Mouse (Mus musculus): Measurements from ENCODE around the gene Wfdc3. TPM values are rescaled to one million over a fixed set of nuclear protein-coding genes. Genes with fewer than 3 reads are reported as not detected.
"Not testable (repeated sequence)": the region's sequence is repeated elsewhere in the genome, so short reads cannot be mapped to it uniquely, and the experiment has no call there.

Wfdc3 gene
- polyA plus RNA-seq, 1 experiment, result not detected

GRCm38 (mm10) chr2:164723276-164723675 is 22.5 kb downstream of the Wfdc3 start:
- TF ChIP-seq CTCF (IDR thresholded peaks at IDR 0.05; ENCODE audit: low read depth, low read length) (no peak), POLR2A (IDR thresholded peaks at IDR 0.05; ENCODE audit: borderline replicate concordance, low read depth, low read length) (no peak)

GRCm38 (mm10) chr2:164716194-164716786 is 29.4 kb downstream of the Wfdc3 start:
- H3K27ac ChIP-seq (ENCODE audit: insufficient read depth, low read depth, low read length); H3K4me1 ChIP-seq (ENCODE audit: control insufficient read depth, insufficient read depth, low read length); H3K4me3 ChIP-seq (ENCODE audit: insufficient read depth, low read length): not testable (repeated sequence)

More at GRCm38 (mm10) chr2:164723276-164723675, 22.5 kb downstream of the Wfdc3 start:
- H3K27ac ChIP-seq (ENCODE audit: insufficient read depth, low read depth, low read length), result no peak overlapping the region
- no peak overlapping the region for H3K4me3 ChIP-seq (ENCODE audit: insufficient read depth, low read length)
- no peaks in the 10 kb centered on the region for H3K4me1 ChIP-seq (ENCODE audit: control insufficient read depth, insufficient read depth, low read length)

GRCm38 (mm10) chr2:164715005-164715404 is 30.7 kb downstream of the Wfdc3 start, which contains the start of gene Spint5:
Gene Spint5, plus strand, starts transcription at chr2:164715305.
- Histone ChIP-seq H3K27ac (ENCODE audit: insufficient read depth, low read depth, low read length) (no peak within 1 kb of the TSS), H3K4me1 (ENCODE audit: control insufficient read depth, insufficient read depth, low read length) (no peaks in the 10 kb centered on the region), H3K4me3 (ENCODE audit: insufficient read depth, low read length) (no peak within 1 kb of the TSS)
- no peak for TF ChIP-seq CTCF (IDR thresholded peaks at IDR 0.05; ENCODE audit: low read depth, low read length)
- no peak for TF ChIP-seq POLR2A (IDR thresholded peaks at IDR 0.05; ENCODE audit: borderline replicate concordance, low read depth, low read length)

GRCm38 (mm10) chr2:164705991-164706390 is 39.7 kb downstream of the Wfdc3 start:
- no peak for TF ChIP-seq CTCF (IDR thresholded peaks at IDR 0.05; ENCODE audit: low read depth, low read length)
- no peak for TF ChIP-seq POLR2A (IDR thresholded peaks at IDR 0.05; ENCODE audit: borderline replicate concordance, low read depth, low read length)
- H3K4me3 ChIP-seq (ENCODE audit: insufficient read depth, low read length), result no peak overlapping the region
- no peaks in the 10 kb centered on the region for H3K4me1 ChIP-seq (ENCODE audit: control insufficient read depth, insufficient read depth, low read length)
- H3K27ac ChIP-seq (ENCODE audit: insufficient read depth, low read depth, low read length), result no peak overlapping the region

- TF ChIP-seq POLR2A (IDR thresholded peaks at IDR 0.05; ENCODE audit: borderline replicate concordance, low read depth, low read length) (no peak), CTCF (IDR thresholded peaks at IDR 0.05; ENCODE audit: low read depth, low read length) (no peak)
- H3K4me1 ChIP-seq (ENCODE audit: control insufficient read depth, insufficient read depth, low read length), result no peaks in the 10 kb centered on the region
- H3K27ac ChIP-seq (ENCODE audit: insufficient read depth, low read depth, low read length), result no peak overlapping the region
- H3K4me3 ChIP-seq (ENCODE audit: insufficient read depth, low read length), result no peak overlapping the region
Measured at GRCm38 (mm10) chr2:164705328-164705727, 40.4 kb downstream of the Wfdc3 start.

GRCm38 (mm10) chr2:164704235-164704634 is 41.5 kb downstream of the Wfdc3 start:
- H3K4me1 ChIP-seq (ENCODE audit: control insufficient read depth, insufficient read depth, low read length), result no peaks in the 10 kb centered on the region
- TF ChIP-seq POLR2A (IDR thresholded peaks at IDR 0.05; ENCODE audit: borderline replicate concordance, low read depth, low read length) (no peak), CTCF (IDR thresholded peaks at IDR 0.05; ENCODE audit: low read depth, low read length) (no peak)
- no peak overlapping the region for H3K4me3 ChIP-seq (ENCODE audit: insufficient read depth, low read length)
- H3K27ac ChIP-seq (ENCODE audit: insufficient read depth, low read depth, low read length), result no peak overlapping the region

GRCm38 (mm10) chr2:164701761-164702160 is 44.0 kb downstream of the Wfdc3 start:
- Histone ChIP-seq H3K27ac (ENCODE audit: insufficient read depth, low read depth, low read length) (no peak overlapping the region), H3K4me1 (ENCODE audit: control insufficient read depth, insufficient read depth, low read length) (no peaks in the 10 kb centered on the region), H3K4me3 (ENCODE audit: insufficient read depth, low read length) (no peak overlapping the region)
- no peak for TF ChIP-seq CTCF (IDR thresholded peaks at IDR 0.05; ENCODE audit: low read depth, low read length)
- TF ChIP-seq POLR2A (IDR thresholded peaks at IDR 0.05; ENCODE audit: borderline replicate concordance, low read depth, low read length), result no peak

GRCm38 (mm10) chr2:164700959-164701358 is 44.8 kb downstream of the Wfdc3 start:
- TF ChIP-seq POLR2A (IDR thresholded peaks at IDR 0.05; ENCODE audit: borderline replicate concordance, low read depth, low read length) (no peak), CTCF (IDR thresholded peaks at IDR 0.05; ENCODE audit: low read depth, low read length) (no peak)
- H3K27ac ChIP-seq (ENCODE audit: insufficient read depth, low read depth, low read length), result no peak overlapping the region
- H3K4me1 ChIP-seq (ENCODE audit: control insufficient read depth, insufficient read depth, low read length), result no peaks in the 10 kb centered on the region
- no peak overlapping the region for H3K4me3 ChIP-seq (ENCODE audit: insufficient read depth, low read length)

- TF ChIP-seq POLR2A (IDR thresholded peaks at IDR 0.05; ENCODE audit: borderline replicate concordance, low read depth, low read length), result no peak
- no peak for TF ChIP-seq CTCF (IDR thresholded peaks at IDR 0.05; ENCODE audit: low read depth, low read length)
- Histone ChIP-seq H3K4me3 (ENCODE audit: insufficient read depth, low read length) (no peak within 1 kb of the TSS), H3K4me1 (ENCODE audit: control insufficient read depth, insufficient read depth, low read length) (no peaks in the 10 kb centered on the region), H3K27ac (ENCODE audit: insufficient read depth, low read depth, low read length) (no peak within 1 kb of the TSS)
Measured at GRCm38 (mm10) chr2:164698201-164698600, 47.5 kb downstream of the Wfdc3 start, which contains the start of gene Spint4. Gene Spint4, plus strand, starts transcription at chr2:164698501.

GRCm38 (mm10) chr2:164684807-164685206 is 60.9 kb downstream of the Wfdc3 start, which contains the start of gene Wfdc13:
Gene Wfdc13, plus strand, starts transcription at chr2:164685107.
- Histone ChIP-seq H3K27ac (ENCODE audit: insufficient read depth, low read depth, low read length) (no peak within 1 kb of the TSS), H3K4me3 (ENCODE audit: insufficient read depth, low read length) (no peak within 1 kb of the TSS), H3K4me1 (ENCODE audit: control insufficient read depth, insufficient read depth, low read length) (peaks cover 16% of the 10 kb centered on the region)
- TF ChIP-seq CTCF (IDR thresholded peaks at IDR 0.05; ENCODE audit: low read depth, low read length), result no peak
- TF ChIP-seq POLR2A (IDR thresholded peaks at IDR 0.05; ENCODE audit: borderline replicate concordance, low read depth, low read length), result no peak

Other genes starting within 250 kb of the Wfdc3 start
- 58.5 and 80.9 TPM in 2 replicates for gene Pigt, start 248.4 kb downstream of the Wfdc3 start, polyA plus RNA-seq (2012; ENCODE audit: insufficient read depth, insufficient read length, missing spikeins)
- not detected in 2 replicates for gene Wfdc2, start 183.5 kb downstream of the Wfdc3 start, polyA plus RNA-seq (2012; ENCODE audit: insufficient read depth, insufficient read length, missing spikeins)
- not detected in 2 replicates for gene Spint3, start 172.5 kb downstream of the Wfdc3 start, polyA plus RNA-seq (2012; ENCODE audit: insufficient read depth, insufficient read length, missing spikeins)
- not detected in 2 replicates for gene Wfdc6a, start 160.5 kb downstream of the Wfdc3 start, polyA plus RNA-seq (2012; ENCODE audit: insufficient read depth, insufficient read length, missing spikeins)
- gene Eppin, start 152.3 kb downstream of the Wfdc3 start, polyA plus RNA-seq (2012; ENCODE audit: insufficient read depth, insufficient read length, missing spikeins), result not detected in 2 replicates
- gene Wfdc6b, start 132.4 kb downstream of the Wfdc3 start, polyA plus RNA-seq (2012; ENCODE audit: insufficient read depth, insufficient read length, missing spikeins), result not detected in 2 replicates
- gene Wfdc8, start 132.3 kb downstream of the Wfdc3 start, polyA plus RNA-seq (2012; ENCODE audit: insufficient read depth, insufficient read length, missing spikeins), result not detected in 2 replicates
- gene Wfdc16, start 107.1 kb downstream of the Wfdc3 start, polyA plus RNA-seq (2012; ENCODE audit: insufficient read depth, insufficient read length, missing spikeins), result not detected in 2 replicates
- not detected in 2 replicates for gene Wfdc10, start 89.9 kb downstream of the Wfdc3 start, polyA plus RNA-seq (2012; ENCODE audit: insufficient read depth, insufficient read length, missing spikeins)
- gene Wfdc9, start 89.3 kb downstream of the Wfdc3 start, polyA plus RNA-seq (2012; ENCODE audit: insufficient read depth, insufficient read length, missing spikeins), result not detected in 2 replicates
- gene Wfdc11, start 71.8 kb downstream of the Wfdc3 start, polyA plus RNA-seq (2012; ENCODE audit: insufficient read depth, insufficient read length, missing spikeins), result not detected in 2 replicates
- gene Wfdc13, start 60.8 kb downstream of the Wfdc3 start, polyA plus RNA-seq (2012; ENCODE audit: insufficient read depth, insufficient read length, missing spikeins), result not detected in 2 replicates
- not detected in 2 replicates for gene Spint4, start 47.4 kb downstream of the Wfdc3 start, polyA plus RNA-seq (2012; ENCODE audit: insufficient read depth, insufficient read length, missing spikeins)
- gene Spint5, start 30.6 kb downstream of the Wfdc3 start, polyA plus RNA-seq (2012; ENCODE audit: insufficient read depth, insufficient read length, missing spikeins), result not detected in 2 replicates
- gene Dnttip1, start 52 bp upstream of the Wfdc3 start, polyA plus RNA-seq (2012; ENCODE audit: insufficient read depth, insufficient read length, missing spikeins), result 33.4 and 33.7 TPM in 2 replicates
- gene Ube2c, start 24.0 kb upstream of the Wfdc3 start, polyA plus RNA-seq (2012; ENCODE audit: insufficient read depth, insufficient read length, missing spikeins), result 93.9 and 99.8 TPM in 2 replicates
- 0.80 TPM in 1 of 2 replicates, not detected in the other for gene Tnnc2, start 34.0 kb upstream of the Wfdc3 start, polyA plus RNA-seq (2012; ENCODE audit: insufficient read depth, insufficient read length, missing spikeins)
- 14.6 and 20.3 TPM in 2 replicates for gene Snx21, start 39.9 kb upstream of the Wfdc3 start, polyA plus RNA-seq (2012; ENCODE audit: insufficient read depth, insufficient read length, missing spikeins)
- 26.8 and 27.6 TPM in 2 replicates for gene Acot8, start 59.0 kb upstream of the Wfdc3 start, polyA plus RNA-seq (2012; ENCODE audit: insufficient read depth, insufficient read length, missing spikeins)
- 5.0 and 7.3 TPM in 2 replicates for gene Zswim3, start 59.2 kb upstream of the Wfdc3 start, polyA plus RNA-seq (2012; ENCODE audit: insufficient read depth, insufficient read length, missing spikeins)
- 5.7 and 5.8 TPM in 2 replicates for gene Zswim1, start 76.8 kb upstream of the Wfdc3 start, polyA plus RNA-seq (2012; ENCODE audit: insufficient read depth, insufficient read length, missing spikeins)
- 1.4 TPM in 1 of 2 replicates, not detected in the other for gene Spata25, start 82.6 kb upstream of the Wfdc3 start, polyA plus RNA-seq (2012; ENCODE audit: insufficient read depth, insufficient read length, missing spikeins)
- 632 and 760 TPM in 2 replicates for gene Ctsa, start 86.9 kb upstream of the Wfdc3 start, polyA plus RNA-seq (2012; ENCODE audit: insufficient read depth, insufficient read length, missing spikeins)
- 21.0 and 25.4 TPM in 2 replicates for gene Neurl2, start 87.5 kb upstream of the Wfdc3 start, polyA plus RNA-seq (2012; ENCODE audit: insufficient read depth, insufficient read length, missing spikeins)
- 1,260 and 1,371 TPM in 2 replicates for gene Pltp, start 111.8 kb upstream of the Wfdc3 start, polyA plus RNA-seq (2012; ENCODE audit: insufficient read depth, insufficient read length, missing spikeins)
- gene Pcif1, start 133.4 kb upstream of the Wfdc3 start, polyA plus RNA-seq (2012; ENCODE audit: insufficient read depth, insufficient read length, missing spikeins), result 27.1 and 27.6 TPM in 2 replicates
- 14.0 and 14.5 TPM in 2 replicates for gene Zfp335, start 165.8 kb upstream of the Wfdc3 start, polyA plus RNA-seq (2012; ENCODE audit: insufficient read depth, insufficient read length, missing spikeins)
- gene Mmp9, start 194.8 kb upstream of the Wfdc3 start, polyA plus RNA-seq (2012; ENCODE audit: insufficient read depth, insufficient read length, missing spikeins), result 0.70 and 1.4 TPM in 2 replicates
- not detected in 2 replicates for gene Slc12a5, start 214.9 kb upstream of the Wfdc3 start, polyA plus RNA-seq (2012; ENCODE audit: insufficient read depth, insufficient read length, missing spikeins)

All from bone marrow macrophage, adult 2 months (primary cell).